Mouse (Mus musculus) ovary, adult 18-20 months (tissue): Measurements from ENCODE around the gene Gm10306.

ENCODE experiments used
- DNase-seq: peaks from one replicate; pipeline ENCODE4 v3.0.0; 2022; ENCODE audit warnings: low spot score, mixed read lengths

The Gm10306 gene

GRCm38 (mm10) chr4:94556265-94557054 is at the start of gene Gm10306, which contains the start of gene Caap1:
Gene Gm10306, plus strand, starts transcription at chr4:94556546.
Gene Caap1, minus strand, starts transcription at chr4:94556796.
- DNase-seq = peak; percentile 82

GRCm38 (mm10) chr4:94515366-94515765 is 41.0 kb upstream of the Gm10306 start:
- DNase-seq = no peak

GRCm38 (mm10) chr4:94517631-94518030 is 38.7 kb upstream of the Gm10306 start:
- no peak for DNase-seq

GRCm38 (mm10) chr4:94523321-94523720 is 33.0 kb upstream of the Gm10306 start:
- no peak for DNase-seq

GRCm38 (mm10) chr4:94529448-94529847 is 26.9 kb upstream of the Gm10306 start:
- DNase-seq = no peak

GRCm38 (mm10) chr4:94533205-94533604 is 23.1 kb upstream of the Gm10306 start:
- no peak for DNase-seq

GRCm38 (mm10) chr4:94543041-94543440 is 13.3 kb upstream of the Gm10306 start:
- DNase-seq = no peak

- DNase-seq = no peak
These were observed 12.0 kb upstream of the Gm10306 start for GRCm38 (mm10) chr4:94544321-94544720.

- no peak for DNase-seq
These were observed 1.3 kb upstream of the Gm10306 start for GRCm38 (mm10) chr4:94554955-94555494.

- no peak for DNase-seq
These were observed 799 bp downstream of the Gm10306 start for GRCm38 (mm10) chr4:94557145-94557544.

GRCm38 (mm10) chr4:94559266-94559665 is 2.9 kb downstream of the Gm10306 start:
- no peak for DNase-seq

GRCm38 (mm10) chr4:94560316-94560715 is 4.0 kb downstream of the Gm10306 start:
- DNase-seq = no peak

GRCm38 (mm10) chr4:94561954-94562648 is 5.8 kb downstream of the Gm10306 start:
- DNase-seq = no peak

- no peak for DNase-seq
These were observed 8.0 kb downstream of the Gm10306 start for GRCm38 (mm10) chr4:94564297-94564696.

- DNase-seq = no peak
These were observed 16.3 kb downstream of the Gm10306 start for GRCm38 (mm10) chr4:94572677-94573076.

GRCm38 (mm10) chr4:94591765-94592381 is 35.5 kb downstream of the Gm10306 start:
- DNase-seq = no peak

- no peak for DNase-seq
These were observed 36.4 kb downstream of the Gm10306 start for GRCm38 (mm10) chr4:94592709-94593108.

GRCm38 (mm10) chr4:94601395-94601794 is 45.0 kb downstream of the Gm10306 start:
- no peak for DNase-seq

- no peak for DNase-seq
These were observed 46.2 kb downstream of the Gm10306 start for GRCm38 (mm10) chr4:94602496-94603030.

GRCm38 (mm10) chr4:94603031-94603629 is 46.8 kb downstream of the Gm10306 start, which contains the start of gene Plaa:
Gene Plaa, minus strand, starts transcription at chr4:94603244.
- peak; percentile 84 for DNase-seq

- no peak for DNase-seq
These were observed 48.2 kb downstream of the Gm10306 start for GRCm38 (mm10) chr4:94604452-94605019.
